Mouse (Mus musculus): ENCODE measurements around the gene Hcrtr1. TPM values are rescaled to one million over a fixed set of nuclear protein-coding genes. Genes with fewer than 3 reads are reported as not detected.

The Hcrtr1 gene
- polyA plus RNA-seq, 1 experiment, result 0.48 TPM

DNA sequence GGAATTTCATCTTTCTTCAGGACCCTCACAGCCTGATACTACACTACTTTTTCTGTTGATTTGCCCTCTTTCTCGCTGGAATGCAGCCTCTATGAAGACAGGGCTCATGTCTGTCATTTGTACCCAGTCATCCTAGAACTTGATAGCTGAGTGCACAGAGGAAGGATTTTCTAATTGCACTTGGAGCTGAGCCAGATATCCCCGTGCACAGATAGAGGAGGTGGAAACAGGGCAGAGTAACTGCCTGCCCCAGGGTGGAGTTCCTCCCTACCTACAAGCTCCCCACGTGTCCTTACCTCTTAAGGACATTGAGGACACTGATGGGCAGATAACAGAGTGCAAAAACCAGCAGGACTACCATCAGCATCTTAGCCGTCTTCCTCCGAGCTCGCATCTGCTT, 5.8 kb downstream of the Hcrtr1 start:
- no peak overlapping the region for H3K27ac ChIP-seq (ENCODE audit: insufficient read depth, low read length)
- no peaks in the 10 kb centered on the region for H3K27me3 ChIP-seq (ENCODE audit: control insufficient read depth, insufficient read depth, low read length)
- DNase-seq (ENCODE audit: low read depth in 1 of 2, low spot score in 2 of 2), result no peak
- 73% methylated on average over 6 of the region's 6 CpGs for WGBS
- no peaks in the 10 kb centered on the region for H3K4me1 ChIP-seq (ENCODE audit: control insufficient read depth, insufficient read depth, insufficient read length)
- H3K4me3 ChIP-seq (ENCODE audit: extremely low read depth, insufficient read depth, insufficient read length), result no peak overlapping the region
- TF ChIP-seq CTCF (IDR thresholded peaks at IDR 0.05; ENCODE audit: extremely low read depth, insufficient read depth, insufficient read length, insufficient replicate concordance) (no peak), POLR2A (IDR thresholded peaks at IDR 0.05; ENCODE audit: low read depth, low read length) (no peak)
- no peaks in the 10 kb centered on the region for H3K36me3 ChIP-seq (ENCODE audit: control insufficient read depth, insufficient read depth, low read length)

DNA sequence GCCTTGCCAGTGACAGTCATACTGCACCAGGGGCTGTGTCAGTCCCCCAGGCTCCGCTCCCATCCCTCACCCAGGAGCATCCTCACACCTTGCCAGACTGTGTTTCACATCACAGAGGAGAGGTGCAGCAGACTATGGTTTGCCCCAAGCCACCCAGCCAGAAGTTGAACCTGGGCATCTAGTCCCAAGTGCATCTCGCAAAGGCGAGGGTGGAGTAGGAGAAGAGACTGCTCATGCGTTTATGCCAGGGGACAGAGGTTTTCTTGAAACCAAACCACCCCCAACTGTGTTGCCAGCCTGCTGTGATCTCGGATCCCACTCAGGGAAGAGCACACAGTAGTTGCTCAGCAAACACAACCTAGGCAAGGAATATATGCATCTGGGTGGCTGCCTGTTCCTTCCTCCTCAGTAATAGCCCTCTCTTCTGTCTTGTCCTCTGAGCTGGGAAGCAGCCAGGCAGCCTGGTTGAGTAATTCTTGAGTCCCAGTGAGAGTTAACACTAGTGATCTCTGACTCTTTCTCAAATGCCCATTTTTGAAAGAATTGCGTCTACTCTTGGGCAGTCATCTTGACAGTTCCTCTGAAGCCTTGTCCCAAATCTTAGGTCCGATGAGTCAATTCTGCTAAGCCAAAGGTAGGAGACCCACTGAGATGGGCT, 7.6 kb downstream of the Hcrtr1 start:
- no peak for TF ChIP-seq CTCF (IDR thresholded peaks at IDR 0.05; ENCODE audit: extremely low read depth, insufficient read depth, insufficient read length, insufficient replicate concordance)
- TF ChIP-seq POLR2A (IDR thresholded peaks at IDR 0.05; ENCODE audit: low read depth, low read length), result no peak
- H3K27ac ChIP-seq (ENCODE audit: insufficient read depth, low read length), result no peak overlapping the region
- DNase-seq (ENCODE audit: low read depth in 1 of 2, low spot score in 2 of 2), result no peak
- H3K36me3 ChIP-seq (ENCODE audit: control insufficient read depth, insufficient read depth, low read length), result peaks cover 10% of the 10 kb centered on the region
- no peaks in the 10 kb centered on the region for H3K27me3 ChIP-seq (ENCODE audit: control insufficient read depth, insufficient read depth, low read length)
- H3K4me3 ChIP-seq (ENCODE audit: extremely low read depth, insufficient read depth, insufficient read length), result no peak overlapping the region
- H3K4me1 ChIP-seq (ENCODE audit: control insufficient read depth, insufficient read depth, insufficient read length), result no peaks in the 10 kb centered on the region
- WGBS, result 89% methylated on average over 7 of the region's 7 CpGs

DNA sequence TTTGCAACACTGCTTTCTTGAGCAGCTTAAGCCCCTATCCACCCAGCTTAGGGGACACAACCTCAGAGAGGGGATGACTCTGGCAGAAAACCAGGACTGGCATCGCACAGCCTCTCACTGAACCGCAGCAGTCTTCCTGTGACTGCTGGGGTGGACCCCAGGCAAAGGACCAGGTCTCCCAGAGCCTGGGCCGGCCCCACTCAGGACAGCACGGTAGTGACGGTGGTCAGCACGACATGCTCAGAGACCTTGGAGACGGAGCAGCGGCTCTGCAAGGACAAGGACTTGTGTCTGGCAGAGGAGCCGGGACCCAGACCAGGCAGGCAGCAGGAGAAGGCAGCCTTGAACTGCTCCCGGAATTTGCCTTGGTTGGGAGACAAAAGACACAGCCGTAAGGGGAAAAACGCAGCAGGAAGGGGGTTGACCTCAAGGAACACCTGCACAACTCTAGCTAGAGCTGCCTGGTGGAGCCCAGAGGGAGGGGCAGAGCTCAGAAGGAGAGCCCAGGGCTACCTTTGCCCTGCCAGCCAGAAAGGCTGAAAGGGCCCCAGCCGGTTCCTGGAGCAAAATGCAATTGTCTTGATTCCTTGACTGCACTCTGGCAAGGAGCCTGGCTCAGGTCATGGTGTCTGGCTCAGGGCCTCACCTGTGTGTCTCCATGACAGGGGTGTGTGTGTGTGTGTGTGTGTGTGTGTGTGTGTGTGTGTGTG, 8.4 kb downstream of the Hcrtr1 start:
- WGBS, result 76% methylated on average over 13 of the region's 13 CpGs
- H3K27me3 ChIP-seq (ENCODE audit: control insufficient read depth, insufficient read depth, low read length), result no peaks in the 10 kb centered on the region

DNA sequence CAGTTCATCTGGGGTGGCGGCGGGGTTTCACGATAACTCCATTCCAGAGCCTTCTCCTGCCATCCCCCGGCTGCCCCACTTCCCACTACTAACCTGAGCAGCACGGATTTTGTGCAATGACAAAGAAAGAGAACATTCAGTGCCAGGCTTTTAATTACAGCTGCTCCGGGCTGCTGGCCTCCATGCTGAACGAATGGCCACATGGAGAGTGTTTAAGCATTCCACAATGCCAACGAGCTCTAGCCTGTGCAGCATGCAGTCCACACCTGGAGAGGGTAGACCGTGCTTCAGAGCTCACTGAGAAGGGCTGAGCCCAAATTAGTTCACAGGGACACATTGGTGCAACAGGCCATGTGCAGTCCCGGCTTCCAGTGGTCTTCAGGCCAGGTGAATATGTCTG, 9.1 kb downstream of the Hcrtr1 start:
- H3K27ac ChIP-seq (ENCODE audit: insufficient read depth, low read length), result no peak overlapping the region
- no peak for DNase-seq (ENCODE audit: low read depth in 1 of 2, low spot score in 2 of 2)
- 91% methylated on average over 10 of the region's 10 CpGs for WGBS

More for the DNA sequence above, 8.4 kb downstream of the Hcrtr1 start:
- H3K4me1 ChIP-seq (ENCODE audit: control insufficient read depth, insufficient read depth, insufficient read length), result no peaks in the 10 kb centered on the region
- H3K4me3 ChIP-seq (ENCODE audit: extremely low read depth, insufficient read depth, insufficient read length), result no peak overlapping the region
- TF ChIP-seq CTCF (IDR thresholded peaks at IDR 0.05; ENCODE audit: extremely low read depth, insufficient read depth, insufficient read length, insufficient replicate concordance), result no peak
- TF ChIP-seq POLR2A (IDR thresholded peaks at IDR 0.05; ENCODE audit: low read depth, low read length), result no peak
- no peak for DNase-seq (ENCODE audit: low read depth in 1 of 2, low spot score in 2 of 2)
- H3K27ac ChIP-seq (ENCODE audit: insufficient read depth, low read length), result no peak overlapping the region
- peaks cover 15% of the 10 kb centered on the region for H3K36me3 ChIP-seq (ENCODE audit: control insufficient read depth, insufficient read depth, low read length)

GRCm38 (mm10) chr4:130128907-130129306, 10.3 kb downstream of the Hcrtr1 start:
- no peak for DNase-seq (ENCODE audit: low read depth in 1 of 2, low spot score in 2 of 2)

More for the DNA sequence above, 9.1 kb downstream of the Hcrtr1 start:
- no peaks in the 10 kb centered on the region for H3K4me1 ChIP-seq (ENCODE audit: control insufficient read depth, insufficient read depth, insufficient read length)
- H3K27me3 ChIP-seq (ENCODE audit: control insufficient read depth, insufficient read depth, low read length), result no peaks in the 10 kb centered on the region
- no peak for TF ChIP-seq POLR2A (IDR thresholded peaks at IDR 0.05; ENCODE audit: low read depth, low read length)
- no peak for TF ChIP-seq CTCF (IDR thresholded peaks at IDR 0.05; ENCODE audit: extremely low read depth, insufficient read depth, insufficient read length, insufficient replicate concordance)
- no peak overlapping the region for H3K4me3 ChIP-seq (ENCODE audit: extremely low read depth, insufficient read depth, insufficient read length)
- H3K36me3 ChIP-seq (ENCODE audit: control insufficient read depth, insufficient read depth, low read length), result peaks cover 19% of the 10 kb centered on the region

DNA sequence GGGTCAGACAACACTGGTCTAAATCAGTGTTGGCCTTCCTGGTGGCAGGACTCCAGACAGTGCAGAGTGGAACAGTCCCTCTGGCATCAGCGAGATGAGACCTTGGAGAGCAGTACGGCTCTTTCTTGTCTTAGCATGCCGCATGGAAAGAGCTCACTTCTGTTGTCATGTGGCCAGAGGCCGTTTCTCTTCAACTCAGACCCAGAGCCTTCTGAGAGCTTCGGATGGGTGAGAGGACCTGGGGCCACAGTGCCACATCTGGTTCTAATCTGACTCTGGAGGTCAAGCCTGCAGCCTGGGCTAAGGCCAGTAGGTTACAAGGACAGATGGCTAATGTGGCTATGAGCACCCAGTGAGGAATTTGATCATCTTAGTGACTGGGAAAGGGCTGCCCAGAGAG, 13.2 kb downstream of the Hcrtr1 start:
- H3K4me3 ChIP-seq (ENCODE audit: extremely low read depth, insufficient read depth, insufficient read length), result no peak overlapping the region
- 89% methylated on average over 5 of the region's 5 CpGs for WGBS
- no peaks in the 10 kb centered on the region for H3K4me1 ChIP-seq (ENCODE audit: control insufficient read depth, insufficient read depth, insufficient read length)
- TF ChIP-seq CTCF (IDR thresholded peaks at IDR 0.05; ENCODE audit: extremely low read depth, insufficient read depth, insufficient read length, insufficient replicate concordance), result no peak
- TF ChIP-seq POLR2A (IDR thresholded peaks at IDR 0.05; ENCODE audit: low read depth, low read length), result no peak
- H3K36me3 ChIP-seq (ENCODE audit: control insufficient read depth, insufficient read depth, low read length), result peaks cover 44% of the 10 kb centered on the region
- H3K27me3 ChIP-seq (ENCODE audit: control insufficient read depth, insufficient read depth, low read length), result no peaks in the 10 kb centered on the region
- DNase-seq (ENCODE audit: low read depth in 1 of 2, low spot score in 2 of 2), result no peak
- no peak overlapping the region for H3K27ac ChIP-seq (ENCODE audit: insufficient read depth, low read length)

More at GRCm38 (mm10) chr4:130128907-130129306, 10.3 kb downstream of the Hcrtr1 start:
- peaks cover 27% of the 10 kb centered on the region for H3K36me3 ChIP-seq (ENCODE audit: control insufficient read depth, insufficient read depth, low read length)
- H3K4me3 ChIP-seq (ENCODE audit: extremely low read depth, insufficient read depth, insufficient read length), result no peak overlapping the region
- H3K27me3 ChIP-seq (ENCODE audit: control insufficient read depth, insufficient read depth, low read length), result no peaks in the 10 kb centered on the region
- TF ChIP-seq CTCF (IDR thresholded peaks at IDR 0.05; ENCODE audit: extremely low read depth, insufficient read depth, insufficient read length, insufficient replicate concordance) (no peak), POLR2A (IDR thresholded peaks at IDR 0.05; ENCODE audit: low read depth, low read length) (no peak)
- H3K27ac ChIP-seq (ENCODE audit: insufficient read depth, low read length), result no peak overlapping the region
- H3K4me1 ChIP-seq (ENCODE audit: control insufficient read depth, insufficient read depth, insufficient read length), result no peaks in the 10 kb centered on the region
- 84% methylated on average over 5 of the region's 5 CpGs for WGBS

DNA sequence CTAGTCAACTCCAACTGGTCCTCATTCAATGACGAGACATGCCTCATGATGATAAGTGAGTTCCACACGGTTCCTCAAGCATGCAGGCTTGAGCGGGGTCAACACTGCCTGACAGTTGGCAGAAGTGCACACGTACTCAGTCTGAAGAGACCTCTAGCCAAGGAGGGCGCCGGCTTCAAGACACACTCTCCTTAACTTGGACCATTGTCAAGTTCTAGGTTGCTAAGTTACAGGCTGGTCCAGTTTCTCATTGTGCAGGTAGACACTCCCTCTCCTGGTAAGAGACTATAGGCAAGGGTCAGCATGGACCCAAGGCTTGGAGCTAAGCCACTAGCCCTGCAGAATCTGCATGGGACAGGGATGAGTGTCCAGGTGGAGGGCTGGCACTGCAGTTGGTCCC, 14.0 kb downstream of the Hcrtr1 start:
- WGBS, result 89% methylated on average over 6 of the region's 6 CpGs
- Histone ChIP-seq H3K4me1 (ENCODE audit: control insufficient read depth, insufficient read depth, insufficient read length) (no peaks in the 10 kb centered on the region), H3K36me3 (ENCODE audit: control insufficient read depth, insufficient read depth, low read length) (peaks cover 44% of the 10 kb centered on the region)

More for the DNA sequence above, 14.0 kb downstream of the Hcrtr1 start:
- Histone ChIP-seq H3K4me3 (ENCODE audit: extremely low read depth, insufficient read depth, insufficient read length) (no peak overlapping the region), H3K27ac (ENCODE audit: insufficient read depth, low read length) (no peak overlapping the region), H3K27me3 (ENCODE audit: control insufficient read depth, insufficient read depth, low read length) (no peaks in the 10 kb centered on the region)
- TF ChIP-seq CTCF (IDR thresholded peaks at IDR 0.05; ENCODE audit: extremely low read depth, insufficient read depth, insufficient read length, insufficient replicate concordance) (no peak), POLR2A (IDR thresholded peaks at IDR 0.05; ENCODE audit: low read depth, low read length) (no peak)
- DNase-seq (ENCODE audit: low read depth in 1 of 2, low spot score in 2 of 2), result no peak

All from spleen, adult 2 months (tissue).